Mouse (Mus musculus) testis, adult 2 months (tissue): ENCODE results near the gene Slitrk2.

Experiments used
- CTCF ChIP-seq: fragments of 200-500 bp; IDR thresholded peaks from 2 replicates; pipeline ENCODE4 v1.5.1; 2012; ENCODE audit warnings: low read depth, mild to moderate bottlenecking, inconsistent platforms, low read length, moderate library complexity; ENCODE audit not compliant: control insufficient read depth, insufficient read depth, insufficient replicate concordance
- POLR2A ChIP-seq: fragments of 200-500 bp; IDR thresholded peaks from 2 replicates; pipeline ENCODE4 v1.6.1; 2012; ENCODE audit warnings: low read depth, mild to moderate bottlenecking, inconsistent platforms, low read length, moderate library complexity; ENCODE audit not compliant: control insufficient read depth

DNA sequence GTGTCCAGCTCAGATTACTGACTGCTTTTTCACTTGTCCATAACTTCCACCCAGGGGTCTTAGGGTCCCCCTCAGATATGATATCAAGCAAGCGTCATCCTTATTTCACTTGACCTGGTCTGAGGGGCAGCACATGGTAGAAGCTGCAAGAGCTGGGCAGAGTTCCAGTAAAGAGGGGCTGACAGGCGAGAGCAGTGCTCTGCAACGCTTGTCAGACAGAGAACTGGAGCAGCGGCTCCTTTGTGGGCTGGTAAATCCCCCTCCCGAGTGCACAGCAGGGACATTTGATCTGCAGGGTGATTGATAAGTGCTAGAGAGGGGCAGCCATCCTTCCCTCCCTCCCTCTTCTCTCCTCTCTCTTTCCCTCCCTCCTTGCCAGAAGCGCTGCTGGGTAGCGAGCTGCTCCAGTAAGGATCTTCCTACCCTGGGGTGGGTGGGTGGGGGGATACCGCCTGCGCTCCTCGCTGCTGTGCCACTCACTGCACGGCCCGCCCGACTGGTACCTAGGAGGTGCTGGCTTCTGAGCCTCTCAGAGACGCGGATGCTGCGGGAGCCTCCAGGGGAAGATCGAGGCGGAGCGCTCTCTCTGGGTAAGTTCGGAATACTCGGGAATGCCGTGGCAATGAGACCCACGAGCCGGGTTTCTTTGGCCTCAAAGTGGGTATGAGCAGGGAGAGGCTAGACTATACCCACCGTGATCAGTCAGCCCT is at the start of gene Slitrk2:
- TF ChIP-seq POLR2A (no peak), CTCF (no peak)
